Mouse (Mus musculus): ENCODE results near the gene Met. TPM values are rescaled to one million over a fixed set of nuclear protein-coding genes. Genes with fewer than 3 reads are reported as not detected.

The Met gene
- polyA plus RNA-seq, 1 experiment, result not detected

DNA sequence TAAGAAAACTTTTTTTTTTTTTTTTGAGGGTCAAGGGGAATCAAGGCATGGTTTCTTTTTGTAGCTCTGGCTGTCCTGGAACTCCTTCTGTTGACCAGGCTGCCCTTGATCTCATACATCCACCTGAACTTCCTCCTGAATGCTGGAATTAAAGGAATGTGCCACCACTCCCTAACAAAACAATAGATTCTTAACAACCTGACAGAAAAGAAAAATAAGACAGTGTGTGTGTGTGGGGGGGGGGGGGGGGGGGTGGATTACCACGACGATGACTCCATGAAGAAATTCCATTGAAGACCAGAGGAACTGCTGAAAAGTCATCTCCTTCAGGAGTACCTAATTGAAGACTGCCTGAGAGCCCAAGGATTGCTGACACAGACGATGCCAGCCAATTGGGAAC is 157.8 kb downstream of the Met start:
- Histone ChIP-seq H3K9me3 (no peaks in the 10 kb centered on the region), H3K4me1 (no peaks in the 10 kb centered on the region), H3K27me3 (replicated peaks) (no peaks in the 10 kb centered on the region), H3K4me3 (replicated peaks) (no peak overlapping the region), H3K36me3 (replicated peaks; ENCODE audit: low read length) (no peaks in the 10 kb centered on the region)
- TF ChIP-seq GATA1 (IDR thresholded peaks at IDR 0.05; ENCODE audit: borderline replicate concordance, low read length) (no peak), FLI1 (IDR thresholded peaks at IDR 0.05; ENCODE audit: low read length) (no peak)

Other genes starting within 250 kb of the Met start
- gene Cav2, start 182.6 kb upstream of the Met start, polyA plus RNA-seq (2012; ENCODE audit: insufficient read depth, low replicate concordance), result 0.27 TPM in 1 of 2 replicates, not detected in the other
- not detected in 2 replicates for gene Cav1, start 157.5 kb upstream of the Met start, polyA plus RNA-seq (2012; ENCODE audit: insufficient read depth, low replicate concordance)
- gene Capza2, start 172.4 kb downstream of the Met start, polyA plus RNA-seq (2012; ENCODE audit: insufficient read depth, low replicate concordance), result 12.1 TPM in 1 of 2 replicates, not detected in the other
- 6.3 and 7.1 TPM in 2 replicates for gene St7, start 229.1 kb downstream of the Met start, polyA plus RNA-seq (2012; ENCODE audit: insufficient read depth, low replicate concordance)

Data from megakaryocyte, embryonic 14.5 days (primary cell).